Mouse (Mus musculus) ES-E14 (cell line): ENCODE results near the gene Cnst. TPM values are rescaled to one million over a fixed set of nuclear protein-coding genes. Genes with fewer than 3 reads are reported as not detected.

Source experiments
- DNase-seq: peaks from one replicate; pipeline ENCODE4 v3.0.0-alpha.2; 2013; ENCODE audit warnings: low read depth, low spot score
- H3K27ac ChIP-seq: 2 replicates; pipeline ENCODE4 v1.5.1; 2012; ENCODE audit warnings: low read depth, mild to moderate bottlenecking, low read length, moderate library complexity, mixed read lengths; ENCODE audit not compliant: poor library complexity, insufficient read depth, severe bottlenecking
- H3K36me3 ChIP-seq: 2 replicates; pipeline ENCODE4 v1.6.1; 2012; ENCODE audit warnings: mild to moderate bottlenecking, low read length, moderate library complexity, mixed read lengths; ENCODE audit not compliant: control insufficient read depth, poor library complexity, insufficient read depth, severe bottlenecking
- H3K4me1 ChIP-seq, 2 experiments: fragments of 150-350 bp in 1 of 2; sonication (generic) in 1 of 2; 2 replicates each; pipeline ENCODE4 v1.6.1; 2012; ENCODE audit warnings: low read length in 2 of 2, mild to moderate bottlenecking in 1 of 2, mixed read lengths in 1 of 2; ENCODE audit not compliant: control insufficient read depth in 2 of 2, insufficient read depth in 2 of 2, poor library complexity in 1 of 2
- H3K4me3 ChIP-seq, 2 experiments: fragments of 150-350 bp in 1 of 2; sonication (generic) in 1 of 2; 2 replicates each; pipeline ENCODE4 v1.5.1; 2012; ENCODE audit warnings: low read length in 2 of 2, low read depth in 1 of 2, mild to moderate bottlenecking in 1 of 2, mixed read lengths in 1 of 2; ENCODE audit not compliant: insufficient read depth in 1 of 2, poor library complexity in 1 of 2, severe bottlenecking in 1 of 2
- H3K9ac ChIP-seq: 2 replicates; pipeline ENCODE4 v1.6.1; 2012; ENCODE audit warnings: low read depth, mild to moderate bottlenecking, low read length, mixed read lengths; ENCODE audit not compliant: poor library complexity, insufficient read depth, severe bottlenecking
- H3K9me3 ChIP-seq: fragments of 150-350 bp; sonication (generic); 2 replicates; pipeline ENCODE4 v1.6.1; 2012; ENCODE audit warnings: low read depth, mild to moderate bottlenecking, low read length; ENCODE audit not compliant: control insufficient read depth, insufficient read depth
- CHD2 ChIP-seq: IDR thresholded peaks from 2 replicates; pipeline ENCODE4 v1.6.1; 2014; ENCODE audit warnings: mild to moderate bottlenecking, low read depth, low read length, inconsistent platforms
- HCFC1 ChIP-seq: IDR thresholded peaks from 2 replicates; pipeline ENCODE4 v1.6.1; 2012; ENCODE audit warnings: low read length, inconsistent platforms, borderline replicate concordance; ENCODE audit not compliant: insufficient read depth
- MAFK ChIP-seq: IDR thresholded peaks from 2 replicates; pipeline ENCODE4 v1.6.1; 2014; ENCODE audit warnings: mild to moderate bottlenecking, low read depth, low read length, inconsistent platforms; ENCODE audit not compliant: insufficient read depth
- ZC3H11A ChIP-seq: IDR thresholded peaks from 2 replicates; pipeline ENCODE4 v1.6.1; 2012; ENCODE audit warnings: low read depth, mild to moderate bottlenecking, inconsistent platforms, low read length, borderline replicate concordance
- ZNF384 ChIP-seq: IDR thresholded peaks from 2 replicates; pipeline ENCODE4 v1.6.1; 2012; ENCODE audit warnings: low read depth, low read length, inconsistent platforms
- in situ Hi-C, 2 experiments: fragments of 600-800 bp; cut with MboI; formaldehyde crosslinking; loops; one replicate each; pipeline ENCODE4 v1.15.1; 2025; ENCODE audit warnings: low sequenced_read_pairs in 2 of 2, inconsistent platforms in 1 of 2; ENCODE audit not compliant: unreplicated experiment in 2 of 2
- total RNA-seq: library from RNA; depleted of rRNA; stranded (reverse); fragments of 300-350 nt; gene quantifications from 2 replicates; pipeline ENCODE4 v1.2.3, GENCODE M21; 2012

Cnst gene
- total RNA-seq, 1 experiment, result 12.8 TPM

DNA sequence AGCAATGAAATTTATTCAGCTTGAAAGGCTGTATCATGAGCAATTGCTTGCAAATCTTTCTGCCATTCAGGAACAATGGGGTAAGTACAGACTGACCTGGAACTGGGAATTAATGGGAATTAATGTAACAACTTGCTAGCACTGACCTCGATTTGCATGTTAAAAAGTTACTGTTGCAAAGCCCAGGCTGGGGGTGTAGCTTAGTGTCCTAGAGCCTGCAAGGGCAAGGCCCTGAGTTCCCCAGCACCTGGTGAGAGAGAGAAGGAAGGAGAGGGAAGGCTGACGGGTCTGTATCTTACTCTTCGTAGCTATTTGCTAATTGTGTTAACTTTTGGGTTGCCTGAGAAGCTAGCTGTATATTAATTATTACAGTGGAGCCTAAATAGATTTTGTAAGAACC is 58.4 kb downstream of the Cnst start:
- Histone ChIP-seq H3K4me3 (no peak overlapping the region), H3K9ac (no peak overlapping the region), H3K36me3 (no peaks in the 10 kb centered on the region), H3K4me1 (peaks cover 3 to 5% of the 10 kb centered on the region in 2 experiments; a peak in 3 of 4 replicates), H3K27ac (no peak overlapping the region), H3K9me3 (no peaks in the 10 kb centered on the region)
- no peak for TF ChIP-seq ZNF384
- in situ Hi-C loops, result no loop called here
- DNase-seq, result no peak

DNA sequence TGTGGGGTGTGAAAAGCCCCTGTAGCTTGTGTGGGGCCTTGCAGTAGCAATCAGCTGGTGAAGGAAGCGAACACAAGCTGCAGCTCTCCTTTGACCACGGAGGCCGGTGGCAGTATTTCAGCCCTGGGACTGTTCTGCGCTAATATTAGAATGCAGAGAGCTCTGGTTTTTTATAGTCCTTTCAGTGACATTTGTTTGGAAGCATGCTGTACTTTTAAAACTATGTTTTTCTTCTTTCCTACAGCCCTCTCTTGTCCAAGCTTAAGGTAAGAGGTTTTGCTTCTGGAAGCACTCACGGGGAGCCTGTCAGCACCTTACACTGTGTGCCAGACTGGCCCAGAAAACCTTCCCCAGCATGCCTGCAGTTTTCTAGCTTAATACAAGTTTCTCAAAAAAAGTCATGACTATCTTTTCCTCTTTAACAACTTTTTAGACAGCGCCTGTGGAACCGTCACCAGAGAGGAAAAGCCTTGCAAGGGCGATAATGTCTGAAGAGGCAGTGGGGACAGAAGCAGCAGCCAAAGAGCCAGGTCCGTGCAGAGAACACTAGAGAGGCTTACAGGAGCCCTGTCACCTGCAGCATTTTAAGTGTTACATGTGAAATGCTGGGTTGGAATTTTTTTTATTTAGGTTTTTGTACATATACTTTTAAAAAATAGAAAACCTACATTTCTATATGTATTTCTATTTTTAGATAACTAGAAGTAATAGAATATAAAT is 60.0 kb downstream of the Cnst start:
- H3K9ac ChIP-seq, result no peak overlapping the region
- in situ Hi-C loops, result no loop called here
- H3K4me3 ChIP-seq, result no peak overlapping the region
- no peak overlapping the region for H3K27ac ChIP-seq
- DNase-seq, result no peak
- TF ChIP-seq ZC3H11A (no peak), MAFK (no peak), HCFC1 (no peak), ZNF384 (no peak), CHD2 (no peak)
- H3K36me3 ChIP-seq, result peaks cover 4% of the 10 kb centered on the region; the same call in 1 of the 2 replicates
- no peaks in the 10 kb centered on the region for H3K9me3 ChIP-seq
- H3K4me1 ChIP-seq, result peaks cover 3 to 5% of the 10 kb centered on the region in 2 experiments; a peak in 3 of 4 replicates

DNA sequence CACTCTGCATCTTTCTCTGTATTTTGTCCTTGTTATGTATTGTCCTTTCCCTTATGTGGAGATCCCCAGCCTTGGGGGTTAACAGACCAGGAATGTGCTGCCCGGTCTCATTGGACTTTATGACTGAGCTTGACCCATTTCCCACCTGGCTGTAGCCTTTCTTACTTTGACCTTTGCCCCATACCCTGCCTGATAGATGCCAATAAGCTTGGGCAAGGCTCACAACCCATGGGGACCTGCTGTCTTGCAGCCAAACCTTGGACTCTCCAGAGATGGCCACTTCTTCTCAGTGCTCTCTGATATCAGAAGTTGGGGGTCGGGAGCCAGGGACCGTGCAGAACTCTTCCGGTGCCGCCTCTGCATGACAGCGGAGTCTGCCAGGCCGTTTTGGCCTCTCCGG is 62.4 kb downstream of the Cnst start:
- in situ Hi-C loops, result no loop called here
- Histone ChIP-seq H3K4me1 (peaks cover 3 to 5% of the 10 kb centered on the region in 2 experiments; a peak in 3 of 4 replicates), H3K27ac (no peak overlapping the region), H3K9ac (no peak overlapping the region), H3K36me3 (peaks cover 4% of the 10 kb centered on the region; the same call in 1 of the 2 replicates), H3K4me3 (no peak overlapping the region), H3K9me3 (no peaks in the 10 kb centered on the region)
- no peak for DNase-seq
- no peak for TF ChIP-seq ZC3H11A
- TF ChIP-seq CHD2, result no peak
- no peak for TF ChIP-seq HCFC1
- TF ChIP-seq ZNF384, result no peak
- no peak for TF ChIP-seq MAFK

DNA sequence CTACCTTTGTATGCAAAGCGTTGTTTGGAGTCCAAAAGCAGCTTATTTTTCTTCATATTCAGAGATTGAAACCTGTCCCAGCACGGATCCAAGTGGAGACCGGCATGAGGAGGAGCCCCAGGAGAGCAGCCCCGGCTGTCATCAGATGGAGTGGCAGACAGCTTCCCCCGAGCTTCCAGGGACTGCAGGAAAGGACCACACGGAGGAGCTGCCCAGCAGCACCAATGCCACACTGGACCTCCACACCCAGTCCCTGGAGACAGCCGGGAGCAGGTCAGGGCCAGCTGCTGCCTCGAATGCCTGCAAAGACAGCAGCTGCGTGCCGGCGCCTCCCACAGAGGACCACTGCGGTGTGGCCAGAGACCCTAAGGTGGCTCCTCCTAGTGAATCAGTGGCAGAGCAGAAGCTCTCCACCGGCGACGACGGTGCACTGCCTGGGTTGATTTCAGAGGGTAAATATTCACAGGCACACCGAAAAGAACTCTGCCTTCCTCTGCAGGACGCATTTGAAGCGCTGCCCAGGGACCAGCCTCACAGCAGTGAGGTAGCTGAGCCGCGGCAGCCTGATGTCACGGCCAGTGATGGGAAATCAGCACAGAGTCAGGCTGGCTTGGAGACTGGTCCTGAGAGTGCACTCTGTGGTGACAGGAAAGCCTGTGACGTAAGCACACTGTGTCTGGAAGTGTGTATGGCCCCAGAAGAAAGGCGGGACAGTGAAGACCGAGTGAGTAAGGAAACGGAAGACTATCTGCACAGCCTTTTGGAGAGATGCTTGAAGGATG is 63.7 kb downstream of the Cnst start:
- 0 out of 4 replicates have a peak, but pooled peaks cover 0 to 1% of the 10 kb centered on the region in 2 experiments for H3K4me1 ChIP-seq
- peaks cover 4% of the 10 kb centered on the region; the same call in 1 of the 2 replicates for H3K36me3 ChIP-seq
- no peaks in the 10 kb centered on the region for H3K9me3 ChIP-seq
- DNase-seq, result no peak
- H3K27ac ChIP-seq, result no peak overlapping the region
- peak overlapping the region; percentile 17 to 26; a peak in 2 of 4 replicates for H3K4me3 ChIP-seq
- no peak overlapping the region for H3K9ac ChIP-seq
- TF ChIP-seq CHD2, result no peak
- TF ChIP-seq MAFK, result no peak
- no peak for TF ChIP-seq ZC3H11A
- no peak for TF ChIP-seq HCFC1
- no peak for TF ChIP-seq ZNF384
- in situ Hi-C loops, result no loop called here
